Mouse (Mus musculus): ENCODE measurements around the gene Atp2b1. TPM values are rescaled to one million over a fixed set of nuclear protein-coding genes. Genes with fewer than 3 reads are reported as not detected.
A peak's percentile ranks its signal among the peaks of the same experiment; 100 is the strongest.

Gene Atp2b1
- polyA plus RNA-seq, 1 experiment, result 18.2 TPM

DNA sequence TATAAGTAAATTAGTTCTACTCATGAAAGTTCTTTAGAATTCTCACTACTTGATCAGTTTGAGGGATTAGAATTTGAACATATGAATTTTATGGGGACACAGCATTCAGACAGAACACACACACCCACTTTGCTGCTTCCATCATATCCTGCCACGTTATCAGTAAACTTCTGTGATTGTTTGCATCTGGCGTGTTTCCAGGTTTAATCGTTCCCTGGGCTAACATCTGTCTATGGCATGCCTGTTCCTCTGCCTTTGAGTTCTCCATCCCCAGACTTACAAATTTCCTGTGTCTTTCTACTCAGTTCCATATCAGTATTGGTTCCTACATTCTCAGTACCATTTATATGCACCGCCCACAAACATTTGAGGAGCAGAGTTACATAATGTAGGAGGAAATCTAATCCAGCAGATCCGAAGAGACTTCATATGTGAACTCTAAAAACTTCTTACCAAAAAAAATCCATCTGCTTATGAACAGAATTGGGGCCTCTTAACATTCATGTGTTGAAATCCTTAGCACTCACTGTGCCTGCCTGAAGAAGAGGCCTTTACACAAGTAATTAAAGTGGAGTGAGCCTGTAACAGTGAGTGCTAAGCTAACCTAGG is 7.2 kb upstream of the Atp2b1 start:
- Histone ChIP-seq H3K79me3 (ENCODE audit: low read depth) (no peaks in the 10 kb centered on the region), H3K4me3 (ENCODE audit: insufficient read depth, poor library complexity, severe bottlenecking) (no peak overlapping the region), H3K79me2 (ENCODE audit: control insufficient read depth, insufficient read depth) (no peaks in the 10 kb centered on the region), H3K27me3 (ENCODE audit: control insufficient read depth, insufficient read depth, insufficient read length) (no peaks in the 10 kb centered on the region), H3ac (ENCODE audit: control insufficient read depth, insufficient read length, low read depth) (no peak overlapping the region), H3K36me3 (ENCODE audit: control insufficient read depth, insufficient read depth) (no peaks in the 10 kb centered on the region)
- TF ChIP-seq MYOD1 (IDR thresholded peaks at IDR 0.05; ENCODE audit: control insufficient read depth, insufficient read length, low read depth) (no peak), USF1 (IDR thresholded peaks at IDR 0.05; ENCODE audit: low read depth) (no peak), MYOG (IDR thresholded peaks at IDR 0.05; ENCODE audit: control insufficient read depth, extremely low read depth, insufficient read length) (no peak), CEBPB (IDR thresholded peaks at IDR 0.05; ENCODE audit: low read depth) (no peak), FOSL1 (IDR thresholded peaks at IDR 0.05; ENCODE audit: insufficient read depth, low read length, poor library complexity, severe bottlenecking) (no peak), CTCF (IDR thresholded peaks at IDR 0.05; ENCODE audit: control insufficient read depth, insufficient read depth, insufficient read length) (no peak), MAX (IDR thresholded peaks at IDR 0.05) (no peak)

DNA sequence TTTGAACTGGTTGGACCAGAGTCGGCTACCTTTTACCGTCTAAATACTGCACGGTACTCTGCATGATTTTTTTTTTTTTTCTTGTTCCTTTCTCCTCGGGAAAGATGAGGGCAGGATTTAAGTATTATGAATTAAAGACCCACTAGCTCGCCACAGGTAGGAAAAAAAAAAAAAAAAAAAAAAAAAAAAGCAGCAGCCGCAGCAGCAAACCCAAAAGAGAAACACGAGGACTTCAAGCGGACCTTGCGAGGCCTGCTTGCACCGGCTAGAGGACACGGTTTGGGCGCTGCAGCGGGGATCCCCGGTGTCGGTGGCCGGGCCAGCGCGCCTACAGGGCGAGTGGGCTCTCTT is 621 bp upstream of the Atp2b1 start:
- Histone ChIP-seq H3K79me3 (ENCODE audit: low read depth) (peaks cover 35% of the 10 kb centered on the region), H3K36me3 (ENCODE audit: control insufficient read depth, insufficient read depth) (no peaks in the 10 kb centered on the region), H3K79me2 (ENCODE audit: control insufficient read depth, insufficient read depth) (peaks cover 36% of the 10 kb centered on the region), H3K4me3 (ENCODE audit: insufficient read depth, poor library complexity, severe bottlenecking) (peak overlapping the region; percentile 84), H3ac (ENCODE audit: control insufficient read depth, insufficient read length, low read depth) (peak overlapping the region; percentile 65), H3K27me3 (ENCODE audit: control insufficient read depth, insufficient read depth, insufficient read length) (no peaks in the 10 kb centered on the region)
- TF ChIP-seq MAX (IDR thresholded peaks at IDR 0.05), result no peak
- TF ChIP-seq CTCF (IDR thresholded peaks at IDR 0.05; ENCODE audit: control insufficient read depth, insufficient read depth, insufficient read length), result no peak
- no peak for TF ChIP-seq MYOD1 (IDR thresholded peaks at IDR 0.05; ENCODE audit: control insufficient read depth, insufficient read length, low read depth)
- TF ChIP-seq USF1 (IDR thresholded peaks at IDR 0.05; ENCODE audit: low read depth), result no peak
- no peak for TF ChIP-seq MYOG (IDR thresholded peaks at IDR 0.05; ENCODE audit: control insufficient read depth, extremely low read depth, insufficient read length)
- no peak for TF ChIP-seq FOSL1 (IDR thresholded peaks at IDR 0.05; ENCODE audit: insufficient read depth, low read length, poor library complexity, severe bottlenecking)
- TF ChIP-seq CEBPB (IDR thresholded peaks at IDR 0.05; ENCODE audit: low read depth), result no peak

DNA sequence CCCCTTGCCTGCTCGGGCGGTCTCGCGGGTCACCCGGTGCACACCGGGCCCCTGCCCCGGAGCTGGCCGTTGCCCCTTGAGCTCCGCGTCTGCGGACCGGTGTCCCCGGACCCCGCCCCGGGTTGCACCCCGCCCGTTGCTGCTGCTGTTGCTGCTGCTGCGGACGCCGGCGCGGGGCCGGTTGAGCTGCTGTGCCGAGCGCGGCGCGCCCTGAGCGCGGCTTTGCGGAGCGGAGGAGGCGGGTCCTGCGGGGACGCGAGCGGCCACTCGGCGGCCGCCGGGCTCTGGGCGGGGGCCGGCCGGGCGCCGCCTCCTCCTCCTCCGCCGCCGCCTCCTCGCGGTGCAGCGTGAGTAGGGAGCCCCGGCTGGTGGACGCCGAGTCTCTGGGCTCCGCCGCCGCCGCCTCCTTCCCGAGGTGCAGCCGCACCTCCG is 620 bp downstream of the Atp2b1 start:
- Histone ChIP-seq H3K79me2 (ENCODE audit: control insufficient read depth, insufficient read depth) (peaks cover 49% of the 10 kb centered on the region), H3K4me3 (ENCODE audit: insufficient read depth, poor library complexity, severe bottlenecking) (peak overlapping the region; percentile 84), H3K27me3 (ENCODE audit: control insufficient read depth, insufficient read depth, insufficient read length) (no peaks in the 10 kb centered on the region), H3ac (ENCODE audit: control insufficient read depth, insufficient read length, low read depth) (peak overlapping the region; percentile 97), H3K36me3 (ENCODE audit: control insufficient read depth, insufficient read depth) (no peaks in the 10 kb centered on the region), H3K79me3 (ENCODE audit: low read depth) (peaks cover 48% of the 10 kb centered on the region)
- no peak for TF ChIP-seq CTCF (IDR thresholded peaks at IDR 0.05; ENCODE audit: control insufficient read depth, insufficient read depth, insufficient read length)
- no peak for TF ChIP-seq FOSL1 (IDR thresholded peaks at IDR 0.05; ENCODE audit: insufficient read depth, low read length, poor library complexity, severe bottlenecking)
- TF ChIP-seq CEBPB (IDR thresholded peaks at IDR 0.05; ENCODE audit: low read depth), result no peak
- no peak for TF ChIP-seq MYOG (IDR thresholded peaks at IDR 0.05; ENCODE audit: control insufficient read depth, extremely low read depth, insufficient read length)
- no peak for TF ChIP-seq USF1 (IDR thresholded peaks at IDR 0.05; ENCODE audit: low read depth)
- no peak for TF ChIP-seq MYOD1 (IDR thresholded peaks at IDR 0.05; ENCODE audit: control insufficient read depth, insufficient read length, low read depth)
- no peak for TF ChIP-seq MAX (IDR thresholded peaks at IDR 0.05)

DNA sequence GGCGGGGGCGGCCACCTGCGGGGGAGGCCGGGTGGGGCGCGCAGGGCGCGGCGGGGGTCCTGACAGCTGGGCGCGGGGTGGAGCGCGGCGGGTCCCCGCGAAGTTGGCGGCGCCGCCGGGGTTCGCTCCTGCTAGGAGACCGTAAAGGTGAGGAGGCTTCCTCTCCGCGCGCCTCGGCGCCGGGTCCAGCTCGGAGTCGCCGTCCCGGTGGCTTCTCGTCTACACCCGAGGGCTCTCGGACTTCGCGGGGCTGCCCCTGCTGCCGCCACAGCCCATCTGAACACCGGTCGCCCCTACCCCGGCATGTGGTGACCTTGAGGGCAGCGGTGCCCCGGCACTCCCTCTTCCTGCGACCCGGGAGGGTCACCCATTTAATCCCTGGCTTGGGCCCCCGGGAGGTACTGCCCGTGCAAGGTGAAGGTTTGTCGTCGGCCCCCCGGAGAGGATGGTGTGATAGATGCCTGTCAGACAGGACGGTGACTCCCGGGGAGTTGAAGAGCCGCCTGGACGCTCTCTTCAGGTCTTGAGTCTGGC is 1.3 kb downstream of the Atp2b1 start:
- Histone ChIP-seq H3K79me2 (ENCODE audit: control insufficient read depth, insufficient read depth) (peaks cover 55% of the 10 kb centered on the region), H3K4me3 (ENCODE audit: insufficient read depth, poor library complexity, severe bottlenecking) (peak overlapping the region; percentile 84), H3K27me3 (ENCODE audit: control insufficient read depth, insufficient read depth, insufficient read length) (no peaks in the 10 kb centered on the region), H3K79me3 (ENCODE audit: low read depth) (peaks cover 54% of the 10 kb centered on the region), H3K36me3 (ENCODE audit: control insufficient read depth, insufficient read depth) (no peaks in the 10 kb centered on the region), H3ac (ENCODE audit: control insufficient read depth, insufficient read length, low read depth) (peak overlapping the region; percentile 88)
- TF ChIP-seq MYOD1 (IDR thresholded peaks at IDR 0.05; ENCODE audit: control insufficient read depth, insufficient read length, low read depth), result no peak
- no peak for TF ChIP-seq MAX (IDR thresholded peaks at IDR 0.05)
- TF ChIP-seq CTCF (IDR thresholded peaks at IDR 0.05; ENCODE audit: control insufficient read depth, insufficient read depth, insufficient read length), result no peak
- TF ChIP-seq FOSL1 (IDR thresholded peaks at IDR 0.05; ENCODE audit: insufficient read depth, low read length, poor library complexity, severe bottlenecking), result no peak
- no peak for TF ChIP-seq MYOG (IDR thresholded peaks at IDR 0.05; ENCODE audit: control insufficient read depth, extremely low read depth, insufficient read length)
- no peak for TF ChIP-seq USF1 (IDR thresholded peaks at IDR 0.05; ENCODE audit: low read depth)

DNA sequence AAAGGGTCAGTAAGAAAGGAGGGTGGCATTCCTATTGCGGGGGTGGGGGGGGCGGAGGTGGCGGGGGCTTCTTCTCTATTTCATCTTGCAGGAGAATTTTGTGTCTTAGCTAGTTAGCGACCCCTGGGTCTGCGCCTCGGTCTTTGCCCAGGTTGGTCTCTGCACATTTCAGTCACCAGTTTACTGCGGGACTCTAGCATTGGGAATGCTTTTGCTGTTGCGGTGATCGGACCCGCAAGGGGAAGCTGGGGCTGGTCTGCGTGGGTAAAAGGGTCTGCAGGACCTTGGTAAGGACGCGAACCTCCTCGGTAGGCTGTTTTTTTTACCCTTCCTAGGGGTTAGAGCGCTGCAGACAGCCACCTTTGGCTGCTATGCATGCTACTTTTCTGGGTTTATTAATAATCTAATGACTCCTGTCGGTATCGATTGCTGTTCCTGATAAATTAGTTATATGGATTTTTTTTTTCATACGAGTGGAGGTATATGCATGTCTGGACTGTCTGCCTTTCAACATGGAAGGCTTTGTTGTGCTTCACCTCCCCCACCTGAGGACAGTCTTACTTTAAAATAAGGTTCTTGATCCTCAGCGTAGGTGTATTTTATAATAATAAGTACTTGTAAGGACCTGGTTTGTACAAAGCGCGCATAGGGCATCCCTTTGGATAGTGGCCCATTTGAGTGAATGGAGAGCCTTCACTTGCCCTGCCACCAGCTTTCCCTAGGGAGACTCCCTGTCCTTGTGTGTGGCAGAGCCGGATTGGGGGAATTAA is 2.0 kb downstream of the Atp2b1 start:
- Histone ChIP-seq H3K27me3 (ENCODE audit: control insufficient read depth, insufficient read depth, insufficient read length) (no peaks in the 10 kb centered on the region), H3ac (ENCODE audit: control insufficient read depth, insufficient read length, low read depth) (peak overlapping the region; percentile 88), H3K36me3 (ENCODE audit: control insufficient read depth, insufficient read depth) (no peaks in the 10 kb centered on the region), H3K79me3 (ENCODE audit: low read depth) (peaks cover 61% of the 10 kb centered on the region), H3K4me3 (ENCODE audit: insufficient read depth, poor library complexity, severe bottlenecking) (peak overlapping the region; percentile 84), H3K79me2 (ENCODE audit: control insufficient read depth, insufficient read depth) (peaks cover 62% of the 10 kb centered on the region)
- TF ChIP-seq CEBPB (IDR thresholded peaks at IDR 0.05; ENCODE audit: low read depth) (no peak), MYOG (IDR thresholded peaks at IDR 0.05; ENCODE audit: control insufficient read depth, extremely low read depth, insufficient read length) (no peak), MYOD1 (IDR thresholded peaks at IDR 0.05; ENCODE audit: control insufficient read depth, insufficient read length, low read depth) (no peak), FOSL1 (IDR thresholded peaks at IDR 0.05; ENCODE audit: insufficient read depth, low read length, poor library complexity, severe bottlenecking) (no peak), USF1 (IDR thresholded peaks at IDR 0.05; ENCODE audit: low read depth) (no peak), CTCF (IDR thresholded peaks at IDR 0.05; ENCODE audit: control insufficient read depth, insufficient read depth, insufficient read length) (no peak), MAX (IDR thresholded peaks at IDR 0.05) (no peak)
